Mouse (Mus musculus) MEL (cell line): ENCODE data around the gene Pkdrej. TPM values are rescaled to one million over a fixed set of nuclear protein-coding genes. Genes with fewer than 3 reads are reported as not detected.

Source experiments
- DNase-seq: peaks from one replicate; pipeline ENCODE4 v3.0.0; 2011; ENCODE audit warnings: low read depth, low spot score
- H3K27ac ChIP-seq: 2 replicates; pipeline ENCODE4 v1.5.1; 2012; ENCODE audit warnings: low read depth, mild to moderate bottlenecking, control low read depth, low read length, moderate library complexity; ENCODE audit not compliant: control insufficient read depth
- H3K27me3 ChIP-seq, 2 experiments: fragments of 150-350 bp in 1 of 2; sonication (generic) in 1 of 2; 2 replicates each; pipeline ENCODE4 v1.6.1; 2012; ENCODE audit warnings: low read length in 2 of 2, mild to moderate bottlenecking in 2 of 2, improper control_type of control experiment in 1 of 2, moderate library complexity in 1 of 2; ENCODE audit not compliant: insufficient read depth in 2 of 2, control insufficient read depth in 1 of 2
- H3K36me3 ChIP-seq, 2 experiments: 2 replicates each; pipeline ENCODE4 v1.6.1; 2012 to 2014; ENCODE audit warnings: low read length in 2 of 2, improper control_type of control experiment in 1 of 2, inconsistent platforms in 1 of 2, mild to moderate bottlenecking in 1 of 2; ENCODE audit not compliant: insufficient read depth in 2 of 2, control insufficient read depth in 1 of 2
- H3K4me1 ChIP-seq, 2 experiments: fragments of 150-350 bp in 1 of 2; sonication (generic) in 1 of 2; 2 replicates each; pipeline ENCODE4 v1.6.1; 2012; ENCODE audit warnings: low read length in 2 of 2, improper control_type of control experiment in 1 of 2, mild to moderate bottlenecking in 1 of 2; ENCODE audit not compliant: insufficient read depth in 2 of 2, control insufficient read depth in 1 of 2
- H3K4me3 ChIP-seq, 2 experiments: fragments of 150-350 bp in 1 of 2; sonication (generic) in 1 of 2; 2 replicates each; pipeline ENCODE4 v1.5.1; 2012; ENCODE audit warnings: low read depth in 2 of 2, low read length in 2 of 2, mild to moderate bottlenecking in 2 of 2, moderate library complexity in 2 of 2, control low read depth in 1 of 2, improper control_type of control experiment in 1 of 2; ENCODE audit not compliant: control insufficient read depth in 1 of 2, insufficient read depth in 1 of 2
- H3K79me2 ChIP-seq: 2 replicates; pipeline ENCODE4 v1.6.1; 2012; ENCODE audit warnings: mild to moderate bottlenecking, low read length, moderate library complexity; ENCODE audit not compliant: control insufficient read depth, poor library complexity, insufficient read depth
- H3K9ac ChIP-seq: 2 replicates; pipeline ENCODE4 v1.6.1; 2012; ENCODE audit warnings: low read depth, mild to moderate bottlenecking, control low read depth, low read length, moderate library complexity; ENCODE audit not compliant: control insufficient read depth, poor library complexity, severe bottlenecking
- H3K9me3 ChIP-seq: fragments of 150-350 bp; sonication (generic); replicated peaks from 2 replicates; pipeline ENCODE4 v1.6.1; 2012; ENCODE audit warnings: mild to moderate bottlenecking, low read length, improper control_type of control experiment, moderate library complexity; ENCODE audit not compliant: insufficient read depth
- BHLHE40 ChIP-seq: IDR thresholded peaks from 2 replicates; pipeline ENCODE4 v1.6.1; 2012; ENCODE audit warnings: low read depth, mild to moderate bottlenecking, inconsistent platforms, low read length, improper control_type of control experiment, borderline replicate concordance
- CHD1 ChIP-seq: IDR thresholded peaks from 2 replicates; pipeline ENCODE4 v1.6.1; 2012; ENCODE audit warnings: low read depth, mild to moderate bottlenecking, inconsistent platforms, low read length, improper control_type of control experiment
- CTCF ChIP-seq, 3 experiments: IDR thresholded peaks in 2 of 3; conservative IDR thresholded peaks in 1 of 3; 2 replicates each; pipeline ENCODE4 v1.5.1; 2011 to 2012; ENCODE audit warnings: low read length in 3 of 3, low read depth in 2 of 3, mild to moderate bottlenecking in 2 of 3, improper control_type of control experiment in 1 of 3, inconsistent platforms in 1 of 3, mixed read lengths in 1 of 3, moderate library complexity in 1 of 3; ENCODE audit not compliant: control insufficient read depth in 1 of 3, insufficient read depth in 1 of 3, poor library complexity in 1 of 3, severe bottlenecking in 1 of 3
- E2F4 ChIP-seq: IDR thresholded peaks from 2 replicates; pipeline ENCODE4 v1.6.1; 2011; ENCODE audit warnings: low read depth, low read length, improper control_type of control experiment, borderline replicate concordance
- ELF1 ChIP-seq: IDR thresholded peaks from 2 replicates; pipeline ENCODE4 v1.6.1; 2014; ENCODE audit warnings: low read depth, mild to moderate bottlenecking, inconsistent platforms, low read length, improper control_type of control experiment, moderate library complexity
- EP300 ChIP-seq, 2 experiments: IDR thresholded peaks; 2 replicates each; pipeline ENCODE4 v1.6.1; 2011; ENCODE audit warnings: improper control_type of control experiment in 2 of 2, low read length in 2 of 2, low read depth in 1 of 2, mild to moderate bottlenecking in 1 of 2
- ETS1 ChIP-seq: IDR thresholded peaks from 2 replicates; pipeline ENCODE4 v1.6.1; 2012; ENCODE audit warnings: low read depth, mild to moderate bottlenecking, inconsistent platforms, low read length, improper control_type of control experiment, moderate library complexity
- HCFC1 ChIP-seq: IDR thresholded peaks from 2 replicates; pipeline ENCODE4 v1.6.1; 2012; ENCODE audit warnings: low read depth, mild to moderate bottlenecking, inconsistent platforms, low read length, improper control_type of control experiment, moderate library complexity
- JUND ChIP-seq: IDR thresholded peaks from 2 replicates; pipeline ENCODE4 v1.6.1; 2011; ENCODE audit warnings: low read depth, mild to moderate bottlenecking, improper control_type of control experiment, low read length
- MEF2A ChIP-seq: IDR thresholded peaks from 2 replicates; pipeline ENCODE4 v1.6.1; 2014; ENCODE audit warnings: low read depth, mild to moderate bottlenecking, inconsistent platforms, low read length, improper control_type of control experiment; ENCODE audit not compliant: poor library complexity, insufficient replicate concordance, severe bottlenecking; ENCODE audit errors: extremely low read depth
- MXI1 ChIP-seq: IDR thresholded peaks from 2 replicates; pipeline ENCODE4 v1.6.1; 2011; ENCODE audit warnings: mild to moderate bottlenecking, low read depth, low read length, improper control_type of control experiment
- MYB ChIP-seq: IDR thresholded peaks from 2 replicates; pipeline ENCODE4 v1.6.1; 2011; ENCODE audit warnings: mild to moderate bottlenecking, low read depth, low read length, improper control_type of control experiment
- MYC ChIP-seq: IDR thresholded peaks from 2 replicates; pipeline ENCODE4 v1.6.1; 2011; ENCODE audit warnings: low read depth, mild to moderate bottlenecking, low read length, improper control_type of control experiment, moderate library complexity
- NELFE ChIP-seq: IDR thresholded peaks from 2 replicates; pipeline ENCODE4 v1.6.1; 2011; ENCODE audit warnings: low read depth, low read length, improper control_type of control experiment
- POLR2AphosphoS2 ChIP-seq: IDR thresholded peaks from 2 replicates; pipeline ENCODE4 v1.6.1; 2011; ENCODE audit warnings: low read length, improper control_type of control experiment
- POLR2AphosphoS5 ChIP-seq: IDR thresholded peaks from 2 replicates; pipeline ENCODE4 v1.6.1; 2012; ENCODE audit warnings: low read depth, borderline replicate concordance, mild to moderate bottlenecking, inconsistent platforms, low read length, moderate library complexity, mixed read lengths
- RAD21 ChIP-seq: IDR thresholded peaks from 2 replicates; pipeline ENCODE4 v1.6.1; 2011; ENCODE audit warnings: mild to moderate bottlenecking, low read depth, low read length, improper control_type of control experiment
- RCOR1 ChIP-seq: IDR thresholded peaks from 2 replicates; pipeline ENCODE4 v1.6.1; 2012; ENCODE audit warnings: low read depth, mild to moderate bottlenecking, inconsistent platforms, low read length, improper control_type of control experiment
- SMC3 ChIP-seq: IDR thresholded peaks from 2 replicates; pipeline ENCODE4 v1.6.1; 2011; ENCODE audit warnings: low read depth, low read length, improper control_type of control experiment
- TBP ChIP-seq: IDR thresholded peaks from 2 replicates; pipeline ENCODE4 v1.8.0; 2011; ENCODE audit warnings: low read depth, low read length, improper control_type of control experiment
- TCF12 ChIP-seq: IDR thresholded peaks from 2 replicates; pipeline ENCODE4 v1.6.1; 2014; ENCODE audit warnings: low read depth, mild to moderate bottlenecking, inconsistent platforms, low read length, improper control_type of control experiment, moderate library complexity
- ZC3H11A ChIP-seq: IDR thresholded peaks from 2 replicates; pipeline ENCODE4 v1.6.1; 2012; ENCODE audit warnings: low read depth, mild to moderate bottlenecking, inconsistent platforms, low read length, improper control_type of control experiment
- polyA plus RNA-seq, 2 experiments: library from polyadenylated mRNA; stranded (reverse) in 1 of 2; unstranded in 1 of 2; fragments of >175 nt in 1 of 2; fragments of >200 nt in 1 of 2; gene quantifications; 2 replicates each; pipeline versions ENCODE4 v1.2.1 to v1.2.4; 2012; ENCODE audit warnings: low replicate concordance in 2 of 2, low read depth in 1 of 2; ENCODE audit not compliant: insufficient read length in 2 of 2, insufficient read depth in 1 of 2, missing spikeins in 1 of 2
- total RNA-seq: library from RNA; depleted of rRNA; stranded (reverse); fragments of 300-350 nt; gene quantifications from 2 replicates; pipeline ENCODE4 v1.2.3, GENCODE M21; 2012

Gene Pkdrej
- total and polyA plus RNA-seq, 3 experiments, result 0.27 to 0.56 TPM; not detected in 1

GRCm38 (mm10) chr15:85786711-85787110, 34.8 kb downstream of the Pkdrej start:
- no peaks in the 10 kb centered on the region for H3K27me3 ChIP-seq
- no peak overlapping the region for H3K27ac ChIP-seq
- H3K4me1 ChIP-seq, result no peaks in the 10 kb centered on the region
- TF ChIP-seq JUND, result no peak
- no peak for TF ChIP-seq RCOR1
- TF ChIP-seq CHD1, result no peak
- TF ChIP-seq, all 39 proteins: peak for 0
- no peak overlapping the region for H3K4me3 ChIP-seq
- H3K9ac ChIP-seq, result no peak overlapping the region
- H3K9me3 ChIP-seq, result no peaks in the 10 kb centered on the region
- no peaks in the 10 kb centered on the region for H3K36me3 ChIP-seq
- no peaks in the 10 kb centered on the region for H3K79me2 ChIP-seq
- no peak for DNase-seq

GRCm38 (mm10) chr15:85784341-85784740, 37.2 kb downstream of the Pkdrej start:
- H3K27ac ChIP-seq, result no peak overlapping the region
- TF ChIP-seq ELF1, result no peak
- no peak for TF ChIP-seq MYB
- TF ChIP-seq TCF12, result no peak
- TF ChIP-seq ZC3H11A, result no peak
- no peak for TF ChIP-seq ETS1
- TF ChIP-seq POLR2AphosphoS2, result no peak
- no peak for TF ChIP-seq POLR2AphosphoS5
- no peak for TF ChIP-seq HCFC1
- no peak for TF ChIP-seq EP300 (IDR thresholded peaks at IDR 0.05; ENCODE audit: low read depth in 1 of 2, low read length in 2 of 2)
- TF ChIP-seq CTCF (IDR thresholded peaks at IDR 0.05 in 2 of 3, conservative IDR thresholded peaks at IDR 0.05 in 1 of 3; ENCODE audit: control insufficient read depth in 1 of 3, insufficient read depth in 1 of 3, low read depth in 2 of 3, low read length in 3 of 3, poor library complexity in 1 of 3, severe bottlenecking in 1 of 3), result no peak
- no peak for TF ChIP-seq MYC
- no peak for TF ChIP-seq BHLHE40
- TF ChIP-seq RAD21, result no peak
- no peak for TF ChIP-seq SMC3
- TF ChIP-seq RCOR1, result no peak
- TF ChIP-seq MEF2A, result no peak
- TF ChIP-seq NELFE, result no peak
- TF ChIP-seq E2F4, result no peak
- no peak for TF ChIP-seq MXI1
- TF ChIP-seq TBP, result no peak
- no peaks in the 10 kb centered on the region for H3K27me3 ChIP-seq
- H3K4me3 ChIP-seq, result no peak overlapping the region
- H3K36me3 ChIP-seq, result no peaks in the 10 kb centered on the region
- H3K4me1 ChIP-seq, result no peaks in the 10 kb centered on the region
- no peak for DNase-seq
- H3K79me2 ChIP-seq, result no peaks in the 10 kb centered on the region
- no peak overlapping the region for H3K9ac ChIP-seq
- H3K9me3 ChIP-seq, result no peaks in the 10 kb centered on the region
